Mouse (Mus musculus) cerebellum, adult 2 months (tissue): ENCODE results near the gene Dnal1.

ENCODE experiments used
- CTCF ChIP-seq: fragments of 200-500 bp; IDR thresholded peaks from 2 replicates; pipeline ENCODE4 v1.5.1; 2011; ENCODE audit warnings: low read depth, mild to moderate bottlenecking, control low read depth, low read length, moderate library complexity, borderline replicate concordance; ENCODE audit not compliant: insufficient read depth
- POLR2A ChIP-seq: fragments of 200-500 bp; IDR thresholded peaks from 2 replicates; pipeline ENCODE4 v1.6.1; 2011; ENCODE audit warnings: low read length, control low read depth, borderline replicate concordance; ENCODE audit not compliant: insufficient read depth

- TF ChIP-seq POLR2A, result no peak
- TF ChIP-seq CTCF, result no peak
Measured at GRCm38 (mm10) chr12:84126899-84127298, 12.7 kb downstream of the Dnal1 start.
